Mouse (Mus musculus) MEL (cell line): ENCODE measurements around the gene Adcy10. TPM values are rescaled to one million over a fixed set of nuclear protein-coding genes. Genes with fewer than 3 reads are reported as not detected.

ENCODE experiments used
- DNase-seq: peaks from one replicate; pipeline ENCODE4 v3.0.0; 2011; ENCODE audit warnings: low read depth, low spot score
- H3K27ac ChIP-seq: 2 replicates; pipeline ENCODE4 v1.5.1; 2012; ENCODE audit warnings: low read depth, mild to moderate bottlenecking, control low read depth, low read length, moderate library complexity; ENCODE audit not compliant: control insufficient read depth
- H3K27me3 ChIP-seq, 2 experiments: fragments of 150-350 bp in 1 of 2; sonication (generic) in 1 of 2; 2 replicates each; pipeline ENCODE4 v1.6.1; 2012; ENCODE audit warnings: low read length in 2 of 2, mild to moderate bottlenecking in 2 of 2, improper control_type of control experiment in 1 of 2, moderate library complexity in 1 of 2; ENCODE audit not compliant: insufficient read depth in 2 of 2, control insufficient read depth in 1 of 2
- H3K36me3 ChIP-seq, 2 experiments: 2 replicates each; pipeline ENCODE4 v1.6.1; 2012 to 2014; ENCODE audit warnings: low read length in 2 of 2, improper control_type of control experiment in 1 of 2, inconsistent platforms in 1 of 2, mild to moderate bottlenecking in 1 of 2; ENCODE audit not compliant: insufficient read depth in 2 of 2, control insufficient read depth in 1 of 2
- H3K4me1 ChIP-seq, 2 experiments: fragments of 150-350 bp in 1 of 2; sonication (generic) in 1 of 2; 2 replicates each; pipeline ENCODE4 v1.6.1; 2012; ENCODE audit warnings: low read length in 2 of 2, improper control_type of control experiment in 1 of 2, mild to moderate bottlenecking in 1 of 2; ENCODE audit not compliant: insufficient read depth in 2 of 2, control insufficient read depth in 1 of 2
- H3K4me3 ChIP-seq, 2 experiments: fragments of 150-350 bp in 1 of 2; sonication (generic) in 1 of 2; 2 replicates each; pipeline ENCODE4 v1.5.1; 2012; ENCODE audit warnings: low read depth in 2 of 2, low read length in 2 of 2, mild to moderate bottlenecking in 2 of 2, moderate library complexity in 2 of 2, control low read depth in 1 of 2, improper control_type of control experiment in 1 of 2; ENCODE audit not compliant: control insufficient read depth in 1 of 2, insufficient read depth in 1 of 2
- H3K79me2 ChIP-seq: 2 replicates; pipeline ENCODE4 v1.6.1; 2012; ENCODE audit warnings: mild to moderate bottlenecking, low read length, moderate library complexity; ENCODE audit not compliant: control insufficient read depth, poor library complexity, insufficient read depth
- H3K9ac ChIP-seq: 2 replicates; pipeline ENCODE4 v1.6.1; 2012; ENCODE audit warnings: low read depth, mild to moderate bottlenecking, control low read depth, low read length, moderate library complexity; ENCODE audit not compliant: control insufficient read depth, poor library complexity, severe bottlenecking
- H3K9me3 ChIP-seq: fragments of 150-350 bp; sonication (generic); replicated peaks from 2 replicates; pipeline ENCODE4 v1.6.1; 2012; ENCODE audit warnings: mild to moderate bottlenecking, low read length, improper control_type of control experiment, moderate library complexity; ENCODE audit not compliant: insufficient read depth
- CTCF ChIP-seq, 3 experiments: IDR thresholded peaks in 2 of 3; conservative IDR thresholded peaks in 1 of 3; 2 replicates each; pipeline ENCODE4 v1.5.1; 2011 to 2012; ENCODE audit warnings: low read length in 3 of 3, low read depth in 2 of 3, mild to moderate bottlenecking in 2 of 3, improper control_type of control experiment in 1 of 3, inconsistent platforms in 1 of 3, mixed read lengths in 1 of 3, moderate library complexity in 1 of 3; ENCODE audit not compliant: control insufficient read depth in 1 of 3, insufficient read depth in 1 of 3, poor library complexity in 1 of 3, severe bottlenecking in 1 of 3
- ELF1 ChIP-seq: IDR thresholded peaks from 2 replicates; pipeline ENCODE4 v1.6.1; 2014; ENCODE audit warnings: low read depth, mild to moderate bottlenecking, inconsistent platforms, low read length, improper control_type of control experiment, moderate library complexity
- GATA1 ChIP-seq: IDR thresholded peaks from 2 replicates; pipeline ENCODE4 v1.6.1; 2011; ENCODE audit warnings: low read depth, low read length, improper control_type of control experiment
- KAT2A ChIP-seq: conservative IDR thresholded peaks from 2 replicates; pipeline ENCODE4 v1.6.1; 2012; ENCODE audit warnings: low read depth, low read length, improper control_type of control experiment, inconsistent platforms
- MXI1 ChIP-seq: IDR thresholded peaks from 2 replicates; pipeline ENCODE4 v1.6.1; 2011; ENCODE audit warnings: mild to moderate bottlenecking, low read depth, low read length, improper control_type of control experiment
- RAD21 ChIP-seq: IDR thresholded peaks from 2 replicates; pipeline ENCODE4 v1.6.1; 2011; ENCODE audit warnings: mild to moderate bottlenecking, low read depth, low read length, improper control_type of control experiment
- SMC3 ChIP-seq: IDR thresholded peaks from 2 replicates; pipeline ENCODE4 v1.6.1; 2011; ENCODE audit warnings: low read depth, low read length, improper control_type of control experiment
- ZC3H11A ChIP-seq: IDR thresholded peaks from 2 replicates; pipeline ENCODE4 v1.6.1; 2012; ENCODE audit warnings: low read depth, mild to moderate bottlenecking, inconsistent platforms, low read length, improper control_type of control experiment
- ZKSCAN1 ChIP-seq: IDR thresholded peaks from 2 replicates; pipeline ENCODE4 v1.6.1; 2012; ENCODE audit warnings: low read depth, mild to moderate bottlenecking, inconsistent platforms, low read length, improper control_type of control experiment, moderate library complexity
- ZMIZ1 ChIP-seq: IDR thresholded peaks from 2 replicates; pipeline ENCODE4 v1.6.1; 2012; ENCODE audit warnings: low read depth, mild to moderate bottlenecking, inconsistent platforms, low read length, improper control_type of control experiment, moderate library complexity
- ZNF384 ChIP-seq: IDR thresholded peaks from 2 replicates; pipeline ENCODE4 v1.6.1; 2012; ENCODE audit warnings: low read depth, mild to moderate bottlenecking, inconsistent platforms, low read length, improper control_type of control experiment
- polyA plus RNA-seq, 2 experiments: library from polyadenylated mRNA; stranded (reverse) in 1 of 2; unstranded in 1 of 2; fragments of >175 nt in 1 of 2; fragments of >200 nt in 1 of 2; gene quantifications; 2 replicates each; pipeline versions ENCODE4 v1.2.1 to v1.2.4; 2012; ENCODE audit warnings: low replicate concordance in 2 of 2, low read depth in 1 of 2; ENCODE audit not compliant: insufficient read length in 2 of 2, insufficient read depth in 1 of 2, missing spikeins in 1 of 2
- total RNA-seq: library from RNA; depleted of rRNA; stranded (reverse); fragments of 300-350 nt; gene quantifications from 2 replicates; pipeline ENCODE4 v1.2.3, GENCODE M21; 2012

The Adcy10 gene
- total and polyA plus RNA-seq, 3 experiments: not detected

GRCm38 (mm10) chr1:165503307-165504024 lies 18.5 kb downstream of the Adcy10 start:
- H3K27ac ChIP-seq: no peak overlapping the region
- DNase-seq: no peak
- no peaks in the 10 kb centered on the region for H3K4me1 ChIP-seq
- H3K79me2 ChIP-seq: no peaks in the 10 kb centered on the region
- no peaks in the 10 kb centered on the region for H3K9me3 ChIP-seq
- TF ChIP-seq RAD21: peak; percentile 39
- TF ChIP-seq ZC3H11A: peak; percentile 27; the same call in 1 of the 2 replicates
- TF ChIP-seq ELF1: no peak
- no peak for TF ChIP-seq ZMIZ1
- TF ChIP-seq GATA1: no peak
- TF ChIP-seq ZKSCAN1: no peak
- TF ChIP-seq KAT2A: no peak
- TF ChIP-seq SMC3: peak; percentile 48
- TF ChIP-seq CTCF (IDR thresholded peaks at IDR 0.05 in 2 of 3, conservative IDR thresholded peaks at IDR 0.05 in 1 of 3; ENCODE audit: control insufficient read depth in 1 of 3, insufficient read depth in 1 of 3, low read depth in 2 of 3, low read length in 3 of 3, poor library complexity in 1 of 3, severe bottlenecking in 1 of 3): peak in 2 of 3 experiments; percentile 35 to 42; a peak in 4 of 6 replicates
- H3K9ac ChIP-seq: no peak overlapping the region
- peaks cover 0 to under 1% of the 10 kb centered on the region in 2 experiments; a peak in 1 of 4 replicates for H3K27me3 ChIP-seq
- H3K36me3 ChIP-seq: no peaks in the 10 kb centered on the region
- H3K4me3 ChIP-seq: no peak overlapping the region

DNA sequence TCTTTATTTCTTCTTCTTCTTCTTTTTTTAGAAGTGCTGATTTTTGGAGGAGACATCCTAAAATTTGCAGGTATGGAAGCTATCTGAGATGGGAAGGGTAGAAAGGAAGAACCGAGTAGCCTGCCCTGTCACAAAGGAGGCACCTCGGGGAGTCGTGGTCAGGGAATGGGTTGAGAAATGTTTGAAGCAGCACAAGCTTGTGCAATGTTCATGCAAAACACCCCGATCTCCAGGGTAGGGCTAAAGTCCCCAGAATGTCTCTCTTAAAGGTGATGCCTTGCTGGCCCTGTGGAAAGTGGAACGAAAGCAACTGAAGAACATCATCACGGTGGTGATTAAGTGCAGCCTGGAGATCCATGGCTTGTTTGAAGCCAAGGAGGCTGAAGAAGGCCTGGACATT lies 21.3 kb downstream of the Adcy10 start:
- TF ChIP-seq MXI1 (no peak), RAD21 (no peak), CTCF (IDR thresholded peaks at IDR 0.05 in 2 of 3, conservative IDR thresholded peaks at IDR 0.05 in 1 of 3; ENCODE audit: control insufficient read depth in 1 of 3, insufficient read depth in 1 of 3, low read depth in 2 of 3, low read length in 3 of 3, poor library complexity in 1 of 3, severe bottlenecking in 1 of 3) (no peak), ZNF384 (no peak)
- Histone ChIP-seq H3K9me3 (no peaks in the 10 kb centered on the region), H3K4me3 (no peak overlapping the region), H3K9ac (no peak overlapping the region), H3K36me3 (no peaks in the 10 kb centered on the region), H3K27ac (no peak overlapping the region), H3K4me1 (no peaks in the 10 kb centered on the region), H3K79me2 (no peaks in the 10 kb centered on the region), H3K27me3 (no peaks in the 10 kb centered on the region)
- DNase-seq: no peak

- Histone ChIP-seq H3K27ac (no peak overlapping the region), H3K4me1 (no peaks in the 10 kb centered on the region), H3K36me3 (no peaks in the 10 kb centered on the region), H3K27me3 (no peaks in the 10 kb centered on the region), H3K79me2 (no peaks in the 10 kb centered on the region), H3K4me3 (no peak overlapping the region), H3K9ac (no peak overlapping the region), H3K9me3 (no peaks in the 10 kb centered on the region)
- no peak for DNase-seq
- TF ChIP-seq CTCF (IDR thresholded peaks at IDR 0.05 in 2 of 3, conservative IDR thresholded peaks at IDR 0.05 in 1 of 3; ENCODE audit: control insufficient read depth in 1 of 3, insufficient read depth in 1 of 3, low read depth in 2 of 3, low read length in 3 of 3, poor library complexity in 1 of 3, severe bottlenecking in 1 of 3): no peak
Observed at GRCm38 (mm10) chr1:165510161-165510560, 25.2 kb downstream of the Adcy10 start.
